Mouse (Mus musculus): ENCODE data around the gene Hoxd13. TPM values are rescaled to one million over a fixed set of nuclear protein-coding genes. Genes with fewer than 3 reads are reported as not detected.
A peak's percentile ranks its signal among the peaks of the same experiment; 100 is the strongest.

Gene Hoxd13
- polyA plus RNA-seq, 1 experiment from 2014 or later = 0.08 TPM

- Histone ChIP-seq H3K27ac (no peak overlapping the region), H3K9me3 (ENCODE audit: control insufficient read depth, low read length) (no peaks in the 10 kb centered on the region), H3K4me3 (replicated peaks; ENCODE audit: low read length) (peak overlapping the region; percentile 33), H3K27me3 (ENCODE audit: control insufficient read depth, insufficient read depth, low read length) (peaks cover 94% of the 10 kb centered on the region), H3K36me3 (replicated peaks; ENCODE audit: control insufficient read depth, insufficient read depth) (no peaks in the 10 kb centered on the region), H3K4me2 (replicated peaks) (peak overlapping the region; percentile 28), H3K9ac (peak overlapping the region; percentile 11; the same call in 1 of the 2 replicates), H3K4me1 (replicated peaks; ENCODE audit: control insufficient read depth, insufficient read depth, low read length) (peaks cover 3% of the 10 kb centered on the region; the same call in 1 of the 2 replicates)
- WGBS = 4% methylated on average over 30 of the region's 30 CpGs
- DNase-seq (ENCODE audit: low spot score) (no peak), ATAC-seq (ENCODE audit: low FRiP score) (no peak)
These were observed 7.4 kb upstream of the Hoxd13 start for GRCm38 (mm10) chr2:74660421-74661375.

GRCm38 (mm10) chr2:74661685-74662084, 6.4 kb upstream of the Hoxd13 start:
- Histone ChIP-seq H3K36me3 (replicated peaks; ENCODE audit: control insufficient read depth, insufficient read depth) (no peaks in the 10 kb centered on the region), H3K9me3 (ENCODE audit: control insufficient read depth, low read length) (no peaks in the 10 kb centered on the region), H3K27ac (no peak overlapping the region), H3K27me3 (ENCODE audit: control insufficient read depth, insufficient read depth, low read length) (peaks cover 94% of the 10 kb centered on the region), H3K9ac (no peak overlapping the region), H3K4me3 (replicated peaks; ENCODE audit: low read length) (no peak overlapping the region), H3K4me1 (replicated peaks; ENCODE audit: control insufficient read depth, insufficient read depth, low read length) (no peaks in the 10 kb centered on the region; the same call in 1 of the 2 replicates), H3K4me2 (replicated peaks) (peak overlapping the region; percentile 41)
- DNase-seq (ENCODE audit: low spot score) (peak; percentile 84), ATAC-seq (ENCODE audit: low FRiP score) (peak; percentile 59)
- WGBS = 1% methylated on average over 14 of the region's 14 CpGs

- 7% methylated on average over 18 of the region's 18 CpGs for WGBS
- Histone ChIP-seq H3K36me3 (replicated peaks; ENCODE audit: control insufficient read depth, insufficient read depth) (no peaks in the 10 kb centered on the region), H3K4me1 (replicated peaks; ENCODE audit: control insufficient read depth, insufficient read depth, low read length) (peaks cover 4% of the 10 kb centered on the region; the same call in 1 of the 2 replicates), H3K4me3 (replicated peaks; ENCODE audit: low read length) (no peak overlapping the region), H3K27me3 (ENCODE audit: control insufficient read depth, insufficient read depth, low read length) (peaks cover 98% of the 10 kb centered on the region), H3K4me2 (replicated peaks) (no peak overlapping the region), H3K9me3 (ENCODE audit: control insufficient read depth, low read length) (no peaks in the 10 kb centered on the region), H3K9ac (no peak overlapping the region), H3K27ac (no peak overlapping the region)
- ATAC-seq (ENCODE audit: low FRiP score) (no peak), DNase-seq (ENCODE audit: low spot score) (no peak)
These were observed 4.7 kb upstream of the Hoxd13 start for GRCm38 (mm10) chr2:74663291-74663925.

- no peak for DNase-seq (ENCODE audit: low spot score)
- WGBS = 2% methylated on average over 7 of the region's 7 CpGs
- H3K9me3 ChIP-seq (ENCODE audit: control insufficient read depth, low read length) = no peaks in the 10 kb centered on the region
These were observed 1.7 kb upstream of the Hoxd13 start for GRCm38 (mm10) chr2:74666411-74666810.

GRCm38 (mm10) chr2:74667191-74667841, 794 bp upstream of the Hoxd13 start:
- no peak overlapping the region for H3K9ac ChIP-seq
- no peak overlapping the region for H3K4me2 ChIP-seq (replicated peaks)
- no peak for ATAC-seq (ENCODE audit: low FRiP score)
- no peaks in the 10 kb centered on the region for H3K36me3 ChIP-seq (replicated peaks; ENCODE audit: control insufficient read depth, insufficient read depth)
- no peaks in the 10 kb centered on the region for H3K9me3 ChIP-seq (ENCODE audit: control insufficient read depth, low read length)
- no peak overlapping the region for H3K27ac ChIP-seq
- peaks cover 98% of the 10 kb centered on the region for H3K27me3 ChIP-seq (ENCODE audit: control insufficient read depth, insufficient read depth, low read length)
- DNase-seq (ENCODE audit: low spot score) = no peak
- 2% methylated on average over 36 of the region's 36 CpGs for WGBS
- H3K4me3 ChIP-seq (replicated peaks; ENCODE audit: low read length) = no peak overlapping the region
- peaks cover 4% of the 10 kb centered on the region; the same call in 1 of the 2 replicates for H3K4me1 ChIP-seq (replicated peaks; ENCODE audit: control insufficient read depth, insufficient read depth, low read length)

More at GRCm38 (mm10) chr2:74666411-74666810, 1.7 kb upstream of the Hoxd13 start:
- Histone ChIP-seq H3K4me3 (replicated peaks; ENCODE audit: low read length) (no peak overlapping the region), H3K27ac (no peak overlapping the region), H3K27me3 (ENCODE audit: control insufficient read depth, insufficient read depth, low read length) (peaks cover 98% of the 10 kb centered on the region), H3K4me1 (replicated peaks; ENCODE audit: control insufficient read depth, insufficient read depth, low read length) (peaks cover 4% of the 10 kb centered on the region; the same call in 1 of the 2 replicates), H3K9ac (no peak overlapping the region), H3K4me2 (replicated peaks) (no peak overlapping the region), H3K36me3 (replicated peaks; ENCODE audit: control insufficient read depth, insufficient read depth) (no peaks in the 10 kb centered on the region)
- no peak for ATAC-seq (ENCODE audit: low FRiP score)

GRCm38 (mm10) chr2:74668370-74669229, 490 bp downstream of the Hoxd13 start:
- WGBS = under 1% methylated on average over 67 of the region's 74 CpGs
- H3K27me3 ChIP-seq (ENCODE audit: control insufficient read depth, insufficient read depth, low read length) = peaks cover 98% of the 10 kb centered on the region
- H3K4me3 ChIP-seq (replicated peaks; ENCODE audit: low read length) = peak overlapping the region; percentile 18
- H3K9ac ChIP-seq = no peak overlapping the region
- DNase-seq (ENCODE audit: low spot score) (no peak), ATAC-seq (ENCODE audit: low FRiP score) (no peak; the same call in 1 of the 2 replicates)
- H3K9me3 ChIP-seq (ENCODE audit: control insufficient read depth, low read length) = no peaks in the 10 kb centered on the region
- peak overlapping the region; percentile 35 for H3K4me2 ChIP-seq (replicated peaks)
- no peaks in the 10 kb centered on the region for H3K36me3 ChIP-seq (replicated peaks; ENCODE audit: control insufficient read depth, insufficient read depth)
- H3K4me1 ChIP-seq (replicated peaks; ENCODE audit: control insufficient read depth, insufficient read depth, low read length) = peaks cover 4% of the 10 kb centered on the region; the same call in 1 of the 2 replicates
- H3K27ac ChIP-seq = no peak overlapping the region

GRCm38 (mm10) chr2:74669230-74669578, 1.1 kb downstream of the Hoxd13 start:
- ATAC-seq (ENCODE audit: low FRiP score) = no peak
- no peak overlapping the region for H3K4me3 ChIP-seq (replicated peaks; ENCODE audit: low read length)

GRCm38 (mm10) chr2:74669650-74670235, 1.6 kb downstream of the Hoxd13 start:
- Histone ChIP-seq H3K36me3 (replicated peaks; ENCODE audit: control insufficient read depth, insufficient read depth) (no peaks in the 10 kb centered on the region), H3K9me3 (ENCODE audit: control insufficient read depth, low read length) (no peaks in the 10 kb centered on the region), H3K4me2 (replicated peaks) (no peak overlapping the region), H3K4me3 (replicated peaks; ENCODE audit: low read length) (no peak overlapping the region), H3K27me3 (ENCODE audit: control insufficient read depth, insufficient read depth, low read length) (peaks cover 98% of the 10 kb centered on the region), H3K9ac (no peak overlapping the region), H3K27ac (no peak overlapping the region), H3K4me1 (replicated peaks; ENCODE audit: control insufficient read depth, insufficient read depth, low read length) (peaks cover 4% of the 10 kb centered on the region; the same call in 1 of the 2 replicates)
- WGBS = under 1% methylated on average over 14 of the region's 14 CpGs
- ATAC-seq (ENCODE audit: low FRiP score) (no peak), DNase-seq (ENCODE audit: low spot score) (no peak)

More at GRCm38 (mm10) chr2:74669230-74669578, 1.1 kb downstream of the Hoxd13 start:
- peaks cover 98% of the 10 kb centered on the region for H3K27me3 ChIP-seq (ENCODE audit: control insufficient read depth, insufficient read depth, low read length)
- no peaks in the 10 kb centered on the region for H3K36me3 ChIP-seq (replicated peaks; ENCODE audit: control insufficient read depth, insufficient read depth)
- 4% methylated on average over 3 of the region's 3 CpGs for WGBS
- no peak for DNase-seq (ENCODE audit: low spot score)
- H3K27ac ChIP-seq = no peak overlapping the region
- no peaks in the 10 kb centered on the region for H3K9me3 ChIP-seq (ENCODE audit: control insufficient read depth, low read length)
- H3K9ac ChIP-seq = no peak overlapping the region
- H3K4me2 ChIP-seq (replicated peaks) = no peak overlapping the region
- H3K4me1 ChIP-seq (replicated peaks; ENCODE audit: control insufficient read depth, insufficient read depth, low read length) = peaks cover 4% of the 10 kb centered on the region; the same call in 1 of the 2 replicates
